Mouse (Mus musculus): ENCODE measurements at regions not wholly inside any gene's neighbourhood (a gene's known extent, or its start where the extent isn't known, plus 50 kb on each side); places are given as distances from the start of the nearest gene placed in this dataset.
A peak's percentile ranks its signal among the peaks of the same experiment; 100 is the strongest.
"Not testable (repeated sequence)": the region's sequence is repeated elsewhere in the genome, so short reads cannot be mapped to it uniquely, and the experiment has no call there.

- DNase-seq (ENCODE audit: low spot score) = no peak
Observed at GRCm38 (mm10) chr2:129883417-129883816, 83.1 kb downstream of the Stk35 start.

- no peak for DNase-seq (ENCODE audit: low spot score)
Observed at GRCm38 (mm10) chr2:129884316-129884715, 84.0 kb downstream of the Stk35 start.

GRCm38 (mm10) chr2:129885536-129885935, 85.2 kb downstream of the Stk35 start:
- no peak for DNase-seq (ENCODE audit: low spot score)

- DNase-seq (ENCODE audit: low spot score) = no peak
Observed at GRCm38 (mm10) chr2:129893231-129893630, 92.9 kb downstream of the Stk35 start.

- no peak for DNase-seq (ENCODE audit: low spot score)
Observed at GRCm38 (mm10) chr2:129893832-129894231, 93.5 kb downstream of the Stk35 start.

GRCm38 (mm10) chr2:129894906-129895305, 94.6 kb downstream of the Stk35 start:
- DNase-seq (ENCODE audit: low spot score) = no peak

GRCm38 (mm10) chr2:129895369-129895768, 95.1 kb downstream of the Stk35 start:
- no peak for DNase-seq (ENCODE audit: low spot score)

GRCm38 (mm10) chr2:129896696-129897095, 96.4 kb downstream of the Stk35 start:
- DNase-seq (ENCODE audit: low spot score) = no peak

- DNase-seq (ENCODE audit: low spot score) = no peak
Observed at GRCm38 (mm10) chr2:129903383-129904135, 103.2 kb downstream of the Stk35 start.

- peak; percentile 66 for DNase-seq (ENCODE audit: low spot score)
Observed at GRCm38 (mm10) chr2:129904753-129905152, 104.4 kb downstream of the Stk35 start.

GRCm38 (mm10) chr2:129908701-129909425, 103.3 kb upstream of the Tgm3 start:
- DNase-seq (ENCODE audit: low spot score) = peak; percentile 95

GRCm38 (mm10) chr2:129911203-129911921, 100.8 kb upstream of the Tgm3 start:
- DNase-seq (ENCODE audit: low spot score) = peak; percentile 11

GRCm38 (mm10) chr2:129912556-129912955, 99.6 kb upstream of the Tgm3 start:
- no peak for DNase-seq (ENCODE audit: low spot score)

- DNase-seq (ENCODE audit: low spot score) = no peak
Observed at GRCm38 (mm10) chr2:129914261-129914660, 97.9 kb upstream of the Tgm3 start.

- DNase-seq (ENCODE audit: low spot score) = no peak
Observed at GRCm38 (mm10) chr2:129916411-129916810, 95.7 kb upstream of the Tgm3 start.

GRCm38 (mm10) chr2:129918141-129918790, 93.9 kb upstream of the Tgm3 start:
- no peak for DNase-seq (ENCODE audit: low spot score)

GRCm38 (mm10) chr2:129919551-129919950, 92.6 kb upstream of the Tgm3 start:
- DNase-seq (ENCODE audit: low spot score) = no peak

GRCm38 (mm10) chr2:129927218-129927617, 84.9 kb upstream of the Tgm3 start:
- no peak for DNase-seq (ENCODE audit: low spot score)

GRCm38 (mm10) chr2:129933578-129933977, 78.6 kb upstream of the Tgm3 start:
- DNase-seq (ENCODE audit: low spot score) = no peak

- no peak for DNase-seq (ENCODE audit: low spot score)
Observed at GRCm38 (mm10) chr2:129942824-129943223, 69.3 kb upstream of the Tgm3 start.

- peak; percentile 11 for DNase-seq (ENCODE audit: low spot score)
Observed at GRCm38 (mm10) chr2:129947847-129948553, 64.1 kb upstream of the Tgm3 start.

- DNase-seq (ENCODE audit: low spot score) = not testable (repeated sequence)
Observed at GRCm38 (mm10) chr2:129949786-129950185, 62.4 kb upstream of the Tgm3 start.
